Mouse (Mus musculus): Measurements from ENCODE around the gene Gm9844.
A peak's percentile ranks its signal among the peaks of the same experiment; 100 is the strongest.

GRCm38 (mm10) chr7:24889431-24890220 is 27.6 kb downstream of the Gm9844 start:
- TF ChIP-seq CTCF (conservative IDR thresholded peaks at IDR 0.05 in 1 of 2, IDR thresholded peaks at IDR 0.05 in 1 of 2; ENCODE audit: low read depth in 2 of 2, low read length in 2 of 2) (no peak), GABPA (IDR thresholded peaks at IDR 0.05; ENCODE audit: insufficient replicate concordance, low read depth, low read length) (no peak), MAX (IDR thresholded peaks at IDR 0.05; ENCODE audit: low read length) (no peak), ZNF384 (IDR thresholded peaks at IDR 0.05; ENCODE audit: low read depth, low read length) (no peak), USF1 (IDR thresholded peaks at IDR 0.05; ENCODE audit: low read depth, low read length) (no peak), POLR2AphosphoS2 (IDR thresholded peaks at IDR 0.05; ENCODE audit: low read depth, low read length) (no peak), TCF12 (IDR thresholded peaks at IDR 0.05; ENCODE audit: low read depth, low read length) (no peak), USF2 (conservative IDR thresholded peaks at IDR 0.05; ENCODE audit: low read depth, low read length) (no peak), ZC3H11A (IDR thresholded peaks at IDR 0.05; ENCODE audit: low read depth, low read length) (no peak), CHD1 (IDR thresholded peaks at IDR 0.05; ENCODE audit: low read depth, low read length) (no peak), UBTF (IDR thresholded peaks at IDR 0.05; ENCODE audit: low read depth, low read length) (no peak), MYC (IDR thresholded peaks at IDR 0.05; ENCODE audit: low read depth, low read length) (no peak), RCOR1 (conservative IDR thresholded peaks at IDR 0.05; ENCODE audit: low read depth, low read length) (no peak), POLR2A (IDR thresholded peaks at IDR 0.05; ENCODE audit: low read depth, low read length) (peak; percentile 4)
